Mouse (Mus musculus) bone marrow, adult 2 months (tissue): ENCODE measurements at regions not wholly inside any gene's neighbourhood (a gene's known extent, or its start where the extent isn't known, plus 50 kb on each side); places are given as distances from the start of the nearest gene placed in this dataset.

Experiments used
- CTCF ChIP-seq: fragments of 200-500 bp; IDR thresholded peaks from 2 replicates; pipeline ENCODE4 v1.5.1; 2011; ENCODE audit warnings: low read length, control low read depth; ENCODE audit not compliant: control insufficient read depth, insufficient read depth
- POLR2A ChIP-seq: fragments of 200-500 bp; IDR thresholded peaks from 2 replicates; pipeline ENCODE4 v1.6.1; 2011; ENCODE audit warnings: low read depth, mild to moderate bottlenecking, control low read depth, low read length, borderline replicate concordance; ENCODE audit not compliant: control insufficient read depth

DNA sequence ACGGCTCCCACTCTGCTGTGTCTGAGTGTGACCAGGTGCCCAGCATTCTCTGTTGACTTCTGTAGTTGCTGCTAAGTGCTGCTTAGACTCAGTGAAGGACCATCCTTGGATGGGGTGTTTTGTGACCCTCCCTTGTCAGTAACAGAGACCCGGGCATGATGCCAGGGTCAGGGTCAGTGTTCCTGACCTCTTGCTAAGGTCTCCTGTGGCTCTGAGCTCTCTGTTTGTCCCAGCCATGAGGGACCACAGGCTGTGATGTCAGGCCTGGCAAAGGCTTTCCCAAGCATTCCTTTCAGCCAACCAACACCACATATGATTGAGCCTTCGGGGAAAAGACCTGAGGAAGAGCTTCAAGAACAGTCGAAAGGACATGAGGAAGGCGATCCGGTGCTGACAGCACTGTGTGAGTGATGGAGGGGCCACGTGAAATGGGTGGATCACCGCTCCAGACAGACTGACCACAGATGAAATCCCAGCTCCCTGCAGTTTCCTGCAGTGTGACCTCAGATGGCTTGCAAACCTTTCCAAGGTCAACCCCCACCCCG lies 56.7 kb upstream of the Itga11 start:
- TF ChIP-seq POLR2A = no peak
- TF ChIP-seq CTCF = no peak
